Comparison of ENCODE assay signal across 20 mouse cellular contexts in genomic region chr8:121621879-121622278, GRCm38 (mm10). TPM values are rescaled to one million over a fixed set of nuclear protein-coding genes. Genes with fewer than 3 reads are reported as not detected.
DNase-seq lines count a peak whose midpoint lies in the region; ATAC-seq and TF ChIP-seq lines count a peak whose summit lies in the region.
"Had no signal": no experiment of that assay in that cellular context is flagged by ENCODE, and none has a peak within 500 bp of the region (broad histone marks: within the 10 kb centered on the region; RNA-seq: fewer than 3 reads in every experiment).

No protein-coding gene starts in this region.

- peak overlapping the region; percentile 86 for H3K27ac ChIP-seq in gastrocnemius, adult 2 months
- H3K27ac ChIP-seq in kidney, embryonic 15.5 days, result 0 out of 2 replicates have a peak overlapping the region, but pooled peaks have one; percentile 76
- H3K27ac ChIP-seq: hindbrain, embryonic 13.5 days; limb, embryonic 10.5 days; liver, embryonic 13.5 days; midbrain, embryonic 15.5 days had no signal

- no peak overlapping the region for H3K4me3 ChIP-seq in gastrocnemius, adult 2 months
- H3K4me3 ChIP-seq in kidney, embryonic 15.5 days (replicated peaks), result no peak overlapping the region
- H3K4me3 ChIP-seq: forebrain, embryonic 13.5 days; hindbrain, embryonic 13.5 days; limb, embryonic 10.5 days; liver, embryonic 13.5 days; midbrain, embryonic 15.5 days had no signal

- no peak overlapping the region for H3K9ac ChIP-seq in kidney, embryonic 15.5 days
- H3K9ac ChIP-seq: forebrain, embryonic 13.5 days; hindbrain, embryonic 13.5 days; liver, embryonic 13.5 days; midbrain, embryonic 15.5 days had no signal

- H3K4me2 ChIP-seq in kidney, embryonic 15.5 days, result no peak overlapping the region
- H3K4me2 ChIP-seq: forebrain, embryonic 13.5 days; hindbrain, embryonic 13.5 days; liver, embryonic 13.5 days; midbrain, embryonic 15.5 days had no signal

- 48% methylated on average over 1 of the region's 1 CpGs for WGBS in kidney, embryonic 15.5 days

- intact Hi-C loops in gastrocnemius, adult 2 months (cut with DNase I), result no loop called here

- H3K4me1 ChIP-seq in kidney, embryonic 15.5 days, result peaks cover 55% of the 10 kb centered on the region

- H3K36me3 ChIP-seq in kidney, embryonic 15.5 days, result peaks cover 21% of the 10 kb centered on the region
- H3K36me3 ChIP-seq: liver, embryonic 13.5 days had no signal

- no peak for ATAC-seq in kidney, embryonic 15.5 days (replicated peaks; ENCODE audit: low FRiP score)
- ATAC-seq: forebrain, embryonic 13.5 days; intestine, embryonic 16.5 days; midbrain, embryonic 15.5 days had no signal

- no peaks in the 10 kb centered on the region for H3K9me3 ChIP-seq in kidney, embryonic 15.5 days (replicated peaks)
- H3K9me3 ChIP-seq: forebrain, embryonic 13.5 days; hindbrain, embryonic 13.5 days; limb, embryonic 10.5 days; liver, embryonic 13.5 days; midbrain, embryonic 15.5 days had no signal

- TF ChIP-seq CTCF in gastrocnemius, adult 2 months (IDR thresholded peaks at IDR 0.05), result peak; percentile 47

- DNase-seq in gastrocnemius, adult 2 months, result no peak
- DNase-seq in gastrocnemius, adult 18-20 months (ENCODE audit: low spot score), result no peak
- DNase-seq in kidney, postnatal 10 days, result no peak
- peak; percentile 54 for DNase-seq in lung, postnatal 10 days
- DNase-seq in lung, postnatal 4 days, result no peak
- DNase-seq in lung, postnatal 36 days, result peak; percentile 70
- no peak for DNase-seq in cerebellum, postnatal 36 days
- DNase-seq: B cell, adult 2 months; cerebellum, adult 9-11 months; embryo, embryonic 11 days; liver, embryonic 13.5 days; right cerebral cortex, adult 18-20 months; thymus, adult 2 months had no signal

- H3K27me3 ChIP-seq in kidney, embryonic 15.5 days, result no peaks in the 10 kb centered on the region
- H3K27me3 ChIP-seq: forebrain, embryonic 13.5 days; hindbrain, embryonic 13.5 days; liver, embryonic 13.5 days; midbrain, embryonic 15.5 days had no signal

RNA-seq across cellular contexts. Expression of gene Zcchc14, which starts 30.8 kb away (rescaled TPM):
- 10 to 100 TPM; 18.8 to 22.3 TPM for total RNA-seq in gastrocnemius, adult 2 months (2021)
- total RNA-seq in gastrocnemius, adult 18-20 months (2021), result 10 to 100 TPM; 15.6 to 17.1 TPM
- 16.3 and 17.2 TPM in 2 replicates for polyA plus RNA-seq in kidney, embryonic 15.5 days (2015; fragmentation: Nextera tagmentation; extraction: Ambion mirVana)
- total RNA-seq: granulocyte monocyte progenitor cell, adult 5-6 weeks had no signal

RNA-seq across cellular contexts. Expression of gene Map1lc3b, which starts 31.7 kb away (rescaled TPM):
- total RNA-seq in gastrocnemius, adult 2 months (2021), result 100 to 1,000 TPM; 166 to 175 TPM
- total RNA-seq in gastrocnemius, adult 18-20 months (2021), result 100 to 1,000 TPM; 167 to 182 TPM
- polyA plus RNA-seq in kidney, embryonic 15.5 days (2015; fragmentation: Nextera tagmentation; extraction: Ambion mirVana), result 183 and 189 TPM in 2 replicates

RNA-seq across cellular contexts. Expression of gene Fbxo31, which starts 43.3 kb away (rescaled TPM):
- total RNA-seq in gastrocnemius, adult 2 months (2021), result 100 to 1,000 TPM; 141 to 165 TPM
- 100 to 1,000 TPM; 130 to 173 TPM for total RNA-seq in gastrocnemius, adult 18-20 months (2021)
- 16.6 and 17.5 TPM in 2 replicates for polyA plus RNA-seq in kidney, embryonic 15.5 days (2015; fragmentation: Nextera tagmentation; extraction: Ambion mirVana)

Comparison
In these comparisons a context has a peak if more than half of its experiments do, and no peak if none do; other contexts are left out.
1. DNase-seq: peak in lung, postnatal 10 days (single experiment) and lung, postnatal 36 days (single experiment); none in gastrocnemius, adult 2 months (single experiment), gastrocnemius, adult 18-20 months (single experiment), kidney, postnatal 10 days (single experiment), lung, postnatal 4 days (0 of 2) and cerebellum, postnatal 36 days (0 of 2).